Mouse (Mus musculus): ENCODE measurements around the gene Tctn3. TPM values are rescaled to one million over a fixed set of nuclear protein-coding genes. Genes with fewer than 3 reads are reported as not detected.

Tctn3 gene
- polyA plus RNA-seq, 1 experiment from 2014 or later: 11.9 TPM

GRCm38 (mm10) chr19:40548386-40548785, 63.6 kb downstream of the Tctn3 start:
- 0 out of 2 replicates have a peak, but pooled peaks cover 8% of the 10 kb centered on the region for H3K27me3 ChIP-seq (ENCODE audit: low read depth, poor library complexity, severe bottlenecking)
- DNase-seq (ENCODE audit: low spot score): no peak
- H3K9me3 ChIP-seq (replicated peaks): no peaks in the 10 kb centered on the region
- H3K4me3 ChIP-seq: no peak overlapping the region
- H3K4me1 ChIP-seq: peaks cover 21% of the 10 kb centered on the region
- peaks cover 37% of the 10 kb centered on the region for H3K36me3 ChIP-seq
- no peak overlapping the region for H3K27ac ChIP-seq (replicated peaks)
- WGBS: 80% methylated on average over 6 of the region's 6 CpGs

Other genes starting within 250 kb of the Tctn3 start
- gene Sorbs1, start 98.5 kb downstream of the Tctn3 start, polyA plus RNA-seq (2016; fragmentation: Nextera tagmentation; extraction: Ambion mirVana): 47.9 and 62.2 TPM in 2 replicates
- 98.0 and 105 TPM in 2 replicates for gene Aldh18a1, start 23.8 kb downstream of the Tctn3 start, polyA plus RNA-seq (2016; fragmentation: Nextera tagmentation; extraction: Ambion mirVana)
- gene Entpd1, start 133 bp upstream of the Tctn3 start, polyA plus RNA-seq (2016; fragmentation: Nextera tagmentation; extraction: Ambion mirVana): 4.0 and 6.2 TPM in 2 replicates
- gene Cc2d2b, start 136.5 kb upstream of the Tctn3 start, polyA plus RNA-seq (2016; fragmentation: Nextera tagmentation; extraction: Ambion mirVana): 0.06 and 0.22 TPM in 2 replicates
- 38.6 and 39.9 TPM in 2 replicates for gene Ccnj, start 219.0 kb upstream of the Tctn3 start, polyA plus RNA-seq (2016; fragmentation: Nextera tagmentation; extraction: Ambion mirVana)